Mouse (Mus musculus) lung, adult 18-20 months (tissue): ENCODE measurements at regions not wholly inside any gene's neighbourhood (a gene's known extent, or its start where the extent isn't known, plus 50 kb on each side); places are given as distances from the start of the nearest gene placed in this dataset.
A peak's percentile ranks its signal among the peaks of the same experiment; 100 is the strongest.

Experiments
- DNase-seq, 2 experiments: peaks; one replicate each; pipeline ENCODE4 v3.0.0; 2022; ENCODE audit warnings: mixed read lengths in 2 of 2

- DNase-seq = no peak
These were observed 144.1 kb upstream of the Gimd1 start for GRCm38 (mm10) chr3:132485553-132485952.

GRCm38 (mm10) chr3:132506095-132506494, 123.5 kb upstream of the Gimd1 start:
- DNase-seq = peak; percentile 3 to 9

- DNase-seq = no peak
These were observed 119.4 kb upstream of the Gimd1 start for GRCm38 (mm10) chr3:132510240-132510639.

- no peak for DNase-seq
These were observed 117.0 kb upstream of the Gimd1 start for GRCm38 (mm10) chr3:132512526-132513102.

- DNase-seq = no peak
These were observed 96.2 kb upstream of the Gimd1 start for GRCm38 (mm10) chr3:132533323-132533904.

- DNase-seq = no peak
These were observed 89.6 kb upstream of the Gimd1 start for GRCm38 (mm10) chr3:132539780-132540658.

GRCm38 (mm10) chr3:132551238-132551808, 78.3 kb upstream of the Gimd1 start:
- no peak for DNase-seq

- no peak for DNase-seq
These were observed 63.9 kb upstream of the Gimd1 start for GRCm38 (mm10) chr3:132565755-132566154.

- DNase-seq = no peak
These were observed 63.3 kb upstream of the Gimd1 start for GRCm38 (mm10) chr3:132566301-132566700.
